Mouse (Mus musculus): Measurements from ENCODE around the gene Atl1. TPM values are rescaled to one million over a fixed set of nuclear protein-coding genes. Genes with fewer than 3 reads are reported as not detected.

The Atl1 gene
- polyA plus RNA-seq, 1 experiment from 2014 or later, result 3.5 TPM

DNA sequence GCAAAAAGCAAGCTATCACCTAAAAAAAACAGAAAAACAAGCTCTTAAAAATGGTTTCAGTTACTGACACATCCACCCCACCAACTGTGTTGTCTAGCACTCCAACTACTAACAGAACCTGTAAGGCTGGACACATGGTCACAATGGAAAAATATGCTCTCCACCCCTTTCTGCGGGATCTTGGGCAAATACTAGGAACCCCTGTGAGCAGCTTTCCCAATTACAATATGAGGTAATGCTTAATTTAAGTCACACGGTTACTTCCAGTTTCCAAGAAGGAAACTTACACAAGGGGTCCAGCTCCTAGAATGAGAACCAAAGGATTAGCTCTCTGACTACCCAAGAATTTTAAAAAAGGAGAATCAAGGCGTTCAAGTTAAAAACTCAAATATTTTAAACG is 93.1 kb downstream of the Atl1 start:
- Histone ChIP-seq H3K9ac (ENCODE audit: low read depth, low read length) (0 out of 2 replicates have a peak overlapping the region, but pooled peaks have one; percentile 92), H3K4me3 (replicated peaks; ENCODE audit: low read depth, low read length) (peak overlapping the region; percentile 93), H3K36me3 (ENCODE audit: insufficient read depth, low read length) (peaks cover 19% of the 10 kb centered on the region; the same call in 1 of the 2 replicates), H3K27me3 (ENCODE audit: insufficient read depth, low read length) (no peaks in the 10 kb centered on the region), H3K4me2 (ENCODE audit: low read length) (peak overlapping the region; percentile 80), H3K27ac (no peak overlapping the region), H3K4me1 (replicated peaks; ENCODE audit: insufficient read depth, low read length) (no peaks in the 10 kb centered on the region), H3K9me3 (replicated peaks; ENCODE audit: low read length) (no peaks in the 10 kb centered on the region)
- TF ChIP-seq CTCF (IDR thresholded peaks at IDR 0.05; ENCODE audit: low read depth), result no peak
- ATAC-seq (replicated peaks; ENCODE audit: low FRiP score, low read depth) (no peak), DNase-seq (ENCODE audit: low spot score) (peak; percentile 42)
- 34% methylated on average over 4 of the region's 4 CpGs for WGBS

GRCm38 (mm10) chr12:69986241-69986762 is 93.9 kb downstream of the Atl1 start:
- H3K27me3 ChIP-seq (ENCODE audit: insufficient read depth, low read length), result no peaks in the 10 kb centered on the region
- WGBS, result 0% methylated on average over 32 of the region's 36 CpGs
- peak; percentile 49 for ATAC-seq (replicated peaks; ENCODE audit: low FRiP score, low read depth)
- peak overlapping the region; percentile 92 for H3K9ac ChIP-seq (ENCODE audit: low read depth, low read length)
- peak overlapping the region; percentile 91 for H3K27ac ChIP-seq
- peak overlapping the region; percentile 93 for H3K4me3 ChIP-seq (replicated peaks; ENCODE audit: low read depth, low read length)
- H3K9me3 ChIP-seq (replicated peaks; ENCODE audit: low read length), result no peaks in the 10 kb centered on the region
- H3K36me3 ChIP-seq (ENCODE audit: insufficient read depth, low read length), result peaks cover 19% of the 10 kb centered on the region; the same call in 1 of the 2 replicates
- H3K4me1 ChIP-seq (replicated peaks; ENCODE audit: insufficient read depth, low read length), result no peaks in the 10 kb centered on the region
- TF ChIP-seq CTCF (IDR thresholded peaks at IDR 0.05; ENCODE audit: low read depth), result no peak
- peak; percentile 53 for DNase-seq (ENCODE audit: low spot score)
- peak overlapping the region; percentile 80 for H3K4me2 ChIP-seq (ENCODE audit: low read length)

- peak within 1 kb of the TSS; percentile 92 for H3K9ac ChIP-seq (ENCODE audit: low read depth, low read length)
- peak; percentile 84 for DNase-seq (ENCODE audit: low spot score)
- peak within 1 kb of the TSS; percentile 91 for H3K27ac ChIP-seq
- H3K4me3 ChIP-seq (replicated peaks; ENCODE audit: low read depth, low read length), result peak within 1 kb of the TSS; percentile 93
- no peak for TF ChIP-seq CTCF (IDR thresholded peaks at IDR 0.05; ENCODE audit: low read depth)
- H3K36me3 ChIP-seq (ENCODE audit: insufficient read depth, low read length), result peaks cover 16% of the 10 kb centered on the region; the same call in 1 of the 2 replicates
- no peaks in the 10 kb centered on the region for H3K27me3 ChIP-seq (ENCODE audit: insufficient read depth, low read length)
- H3K4me1 ChIP-seq (replicated peaks; ENCODE audit: insufficient read depth, low read length), result no peaks in the 10 kb centered on the region
- H3K4me2 ChIP-seq (ENCODE audit: low read length), result peak within 1 kb of the TSS; percentile 80
- under 1% methylated on average over 84 of the region's 102 CpGs for WGBS
- no peaks in the 10 kb centered on the region for H3K9me3 ChIP-seq (replicated peaks; ENCODE audit: low read length)
- peak; percentile 91 for ATAC-seq (replicated peaks; ENCODE audit: low FRiP score, low read depth)
These were observed 94.5 kb downstream of the Atl1 start, which contains the start of gene Sav1 for GRCm38 (mm10) chr12:69986786-69987497. Gene Sav1 (minus strand): TSS chr12:69987002.

DNA sequence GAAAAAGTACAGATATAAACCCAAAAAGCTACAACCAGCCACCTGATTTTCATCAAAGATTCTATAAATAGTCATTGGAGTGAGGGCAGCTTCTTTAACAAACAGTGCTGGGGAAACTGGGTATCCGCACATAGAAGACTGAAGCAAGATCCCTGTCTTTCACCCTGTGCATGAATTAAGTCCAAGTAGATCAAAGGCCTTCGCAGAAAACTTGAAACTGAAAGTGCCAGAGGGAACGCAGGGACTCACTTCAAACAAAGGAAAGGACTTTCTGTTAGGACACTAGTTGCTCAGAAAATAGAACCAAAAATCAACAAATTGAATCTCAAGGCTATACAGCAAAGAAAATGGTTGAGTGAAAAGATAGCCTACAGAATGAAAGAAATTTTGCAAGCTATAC is 103.0 kb downstream of the Atl1 start:
- H3K36me3 ChIP-seq (ENCODE audit: insufficient read depth, low read length), result no peaks in the 10 kb centered on the region
- no peak for DNase-seq (ENCODE audit: low spot score)
- H3K4me1 ChIP-seq (replicated peaks; ENCODE audit: insufficient read depth, low read length), result no peaks in the 10 kb centered on the region; the same call in 1 of the 2 replicates
- no peak overlapping the region for H3K9ac ChIP-seq (ENCODE audit: low read depth, low read length)
- 77% methylated on average over 3 of the region's 3 CpGs for WGBS
- no peak for ATAC-seq (replicated peaks; ENCODE audit: low FRiP score, low read depth)
- H3K9me3 ChIP-seq (replicated peaks; ENCODE audit: low read length), result no peaks in the 10 kb centered on the region
- TF ChIP-seq CTCF (IDR thresholded peaks at IDR 0.05; ENCODE audit: low read depth), result no peak
- no peak overlapping the region for H3K27ac ChIP-seq
- no peak overlapping the region for H3K4me2 ChIP-seq (ENCODE audit: low read length)
- H3K27me3 ChIP-seq (ENCODE audit: insufficient read depth, low read length), result no peaks in the 10 kb centered on the region
- H3K4me3 ChIP-seq (replicated peaks; ENCODE audit: low read depth, low read length), result no peak overlapping the region

DNA sequence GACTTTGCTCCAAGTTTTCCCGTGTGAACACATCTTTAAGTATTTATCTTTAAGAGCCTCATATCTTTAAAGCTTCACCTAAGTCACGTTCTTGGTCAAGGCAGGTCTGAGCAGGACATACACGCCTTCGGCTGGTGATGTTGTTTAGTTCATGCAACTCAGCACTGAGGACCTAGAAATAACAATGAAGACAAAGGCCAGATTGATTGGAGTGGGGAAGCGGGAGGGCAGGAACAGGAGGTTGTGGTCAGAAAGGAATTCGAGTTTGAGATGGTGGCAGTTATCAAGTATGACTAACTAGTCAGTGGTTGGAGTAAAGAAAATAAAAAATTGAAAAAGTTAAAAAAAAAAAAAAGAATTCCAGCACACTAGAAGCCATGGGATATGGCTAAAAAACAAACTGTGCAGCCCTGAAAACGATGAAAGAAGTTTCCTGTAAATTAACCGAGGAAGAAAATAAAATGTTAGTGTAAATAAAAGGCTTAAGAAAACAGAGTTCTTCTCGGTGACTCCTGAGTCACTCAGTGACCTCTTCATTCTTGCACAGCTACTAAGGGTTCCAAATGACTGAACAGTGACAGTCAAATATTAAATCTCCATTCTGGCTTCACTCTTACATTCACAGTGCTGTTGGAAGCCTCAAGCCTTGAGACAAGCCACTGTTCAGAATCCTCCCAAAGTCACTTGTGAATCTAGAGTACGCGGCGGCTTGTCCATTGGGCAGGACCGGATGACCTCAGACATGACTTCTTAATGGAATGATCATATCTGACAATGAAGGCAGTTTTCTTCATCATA is 106.0 kb downstream of the Atl1 start:
- WGBS, result 56% methylated on average over 13 of the region's 13 CpGs
- TF ChIP-seq CTCF (IDR thresholded peaks at IDR 0.05; ENCODE audit: low read depth), result no peak
- peak; percentile 29 for DNase-seq (ENCODE audit: low spot score)
- H3K27ac ChIP-seq, result no peak overlapping the region; the same call in 1 of the 2 replicates
- no peak overlapping the region for H3K9ac ChIP-seq (ENCODE audit: low read depth, low read length)
- H3K36me3 ChIP-seq (ENCODE audit: insufficient read depth, low read length), result no peaks in the 10 kb centered on the region
- no peaks in the 10 kb centered on the region for H3K9me3 ChIP-seq (replicated peaks; ENCODE audit: low read length)
- no peak overlapping the region for H3K4me3 ChIP-seq (replicated peaks; ENCODE audit: low read depth, low read length)
- ATAC-seq (replicated peaks; ENCODE audit: low FRiP score, low read depth), result no peak
- H3K4me2 ChIP-seq (ENCODE audit: low read length), result no peak overlapping the region
- H3K27me3 ChIP-seq (ENCODE audit: insufficient read depth, low read length), result no peaks in the 10 kb centered on the region
- H3K4me1 ChIP-seq (replicated peaks; ENCODE audit: insufficient read depth, low read length), result no peaks in the 10 kb centered on the region; the same call in 1 of the 2 replicates

GRCm38 (mm10) chr12:70005103-70005502 is 112.7 kb downstream of the Atl1 start:
- no peak for DNase-seq (ENCODE audit: low spot score)
- no peak overlapping the region for H3K27ac ChIP-seq
- no peaks in the 10 kb centered on the region for H3K36me3 ChIP-seq (ENCODE audit: insufficient read depth, low read length)
- H3K9ac ChIP-seq (ENCODE audit: low read depth, low read length), result no peak overlapping the region
- no peak for TF ChIP-seq CTCF (IDR thresholded peaks at IDR 0.05; ENCODE audit: low read depth)
- H3K4me2 ChIP-seq (ENCODE audit: low read length), result no peak overlapping the region
- H3K4me1 ChIP-seq (replicated peaks; ENCODE audit: insufficient read depth, low read length), result no peaks in the 10 kb centered on the region
- H3K4me3 ChIP-seq (replicated peaks; ENCODE audit: low read depth, low read length), result no peak overlapping the region
- no peaks in the 10 kb centered on the region for H3K27me3 ChIP-seq (ENCODE audit: insufficient read depth, low read length)
- H3K9me3 ChIP-seq (replicated peaks; ENCODE audit: low read length), result no peaks in the 10 kb centered on the region
- WGBS, result 67% methylated on average over 4 of the region's 4 CpGs
- ATAC-seq (replicated peaks; ENCODE audit: low FRiP score, low read depth), result no peak
